In genomic region chr8:75134603-75135391, GRCm38 (mm10) we compare ENCODE assay signal across 8 mouse cellular contexts. TPM values are rescaled to one million over a fixed set of nuclear protein-coding genes. Genes with fewer than 3 reads are reported as not detected.
DNase-seq lines count a peak whose midpoint lies in the region; ATAC-seq lines count a peak whose summit lies in the region.
"Had no signal": no experiment of that assay in that cellular context is flagged by ENCODE, and none has a peak within 500 bp of the region (broad histone marks: within the 10 kb centered on the region; RNA-seq: fewer than 3 reads in every experiment).

No protein-coding gene starts in this region.

- H3K9me3 ChIP-seq in heart, embryonic 12.5 days (replicated peaks): no peaks in the 10 kb centered on the region
- H3K9me3 ChIP-seq in liver, embryonic 12.5 days (replicated peaks): no peaks in the 10 kb centered on the region
- H3K9me3 ChIP-seq: neural tube, embryonic 13.5 days had no signal

- H3K27me3 ChIP-seq in heart, embryonic 12.5 days (replicated peaks): no peaks in the 10 kb centered on the region
- H3K27me3 ChIP-seq in liver, embryonic 12.5 days (replicated peaks): no peaks in the 10 kb centered on the region
- H3K27me3 ChIP-seq: neural tube, embryonic 13.5 days had no signal

- H3K27ac ChIP-seq in heart, embryonic 12.5 days (ENCODE audit: poor library complexity, severe bottlenecking): peak overlapping the region; percentile 24; the same call in 1 of the 2 replicates
- no peak overlapping the region for H3K27ac ChIP-seq in liver, embryonic 12.5 days
- H3K27ac ChIP-seq: neural tube, embryonic 13.5 days had no signal

- no peak overlapping the region for H3K9ac ChIP-seq in heart, embryonic 12.5 days
- H3K9ac ChIP-seq in liver, embryonic 12.5 days: no peak overlapping the region

- 37% methylated on average over 2 of the region's 2 CpGs for WGBS in heart, embryonic 12.5 days
- 18% methylated on average over 2 of the region's 2 CpGs for WGBS in liver, embryonic 12.5 days (ENCODE audit: insufficient replicate concordance)

- H3K36me3 ChIP-seq in heart, embryonic 12.5 days: peaks cover 7% of the 10 kb centered on the region
- peaks cover 24% of the 10 kb centered on the region for H3K36me3 ChIP-seq in liver, embryonic 12.5 days

- no peak overlapping the region for H3K4me2 ChIP-seq in heart, embryonic 12.5 days
- H3K4me2 ChIP-seq in liver, embryonic 12.5 days: no peak overlapping the region
- H3K4me2 ChIP-seq: neural tube, embryonic 13.5 days had no signal

- peak; percentile 10 to 38 for DNase-seq in urinary bladder, postnatal 36 days (ENCODE audit: low spot score in 2 of 2)
- no peak for DNase-seq in urinary bladder, postnatal 10 days (ENCODE audit: low spot score)
- peak; percentile 70 to 83 for DNase-seq in cerebellum, postnatal 25 days
- DNase-seq in right cerebral cortex, adult 18-20 months: peak; percentile 79
- DNase-seq in thymus, postnatal 4 days: no peak

- no peak overlapping the region for H3K4me3 ChIP-seq in heart, embryonic 12.5 days
- no peak overlapping the region for H3K4me3 ChIP-seq in liver, embryonic 12.5 days
- H3K4me3 ChIP-seq: neural tube, embryonic 13.5 days had no signal

- ATAC-seq in heart, embryonic 12.5 days (ENCODE audit: insufficient number of reproducible peaks, low FRiP score): peak; percentile 52; the same call in 1 of the 2 replicates
- ATAC-seq in liver, embryonic 12.5 days: peak; percentile 20; the same call in 1 of the 2 replicates

- H3K4me1 ChIP-seq in heart, embryonic 12.5 days (replicated peaks): peaks cover 19% of the 10 kb centered on the region
- H3K4me1 ChIP-seq in liver, embryonic 12.5 days: peaks cover 25% of the 10 kb centered on the region

RNA-seq across cellular contexts. Expression of gene Mcm5, which starts 25.4 kb away (rescaled TPM):
- 102 and 103 TPM in 2 replicates for polyA plus RNA-seq in heart, embryonic 12.5 days (2016; fragmentation: Nextera tagmentation; extraction: Ambion mirVana)
- 242 and 258 TPM in 2 replicates for polyA plus RNA-seq in liver, embryonic 12.5 days (2016; fragmentation: Nextera tagmentation; extraction: Ambion mirVana)

RNA-seq across cellular contexts. Expression of gene Hmox1, which starts 41.4 kb away (rescaled TPM):
- polyA plus RNA-seq in heart, embryonic 12.5 days (2016; fragmentation: Nextera tagmentation; extraction: Ambion mirVana): 20.0 and 20.1 TPM in 2 replicates
- 86.0 and 93.2 TPM in 2 replicates for polyA plus RNA-seq in liver, embryonic 12.5 days (2016; fragmentation: Nextera tagmentation; extraction: Ambion mirVana)

Comparison
In these comparisons a context has a peak if more than half of its experiments do, and no peak if none do; other contexts are left out.
1. DNase-seq: peak in urinary bladder, postnatal 36 days (2 of 2), cerebellum, postnatal 25 days (2 of 2) and right cerebral cortex, adult 18-20 months (single experiment); none in urinary bladder, postnatal 10 days (single experiment) and thymus, postnatal 4 days (single experiment).